Mouse (Mus musculus): ENCODE measurements around the gene 4930455H04Rik. TPM values are rescaled to one million over a fixed set of nuclear protein-coding genes. Genes with fewer than 3 reads are reported as not detected.

The 4930455H04Rik gene
- polyA plus RNA-seq, 1 experiment from 2014 or later, result not detected

DNA sequence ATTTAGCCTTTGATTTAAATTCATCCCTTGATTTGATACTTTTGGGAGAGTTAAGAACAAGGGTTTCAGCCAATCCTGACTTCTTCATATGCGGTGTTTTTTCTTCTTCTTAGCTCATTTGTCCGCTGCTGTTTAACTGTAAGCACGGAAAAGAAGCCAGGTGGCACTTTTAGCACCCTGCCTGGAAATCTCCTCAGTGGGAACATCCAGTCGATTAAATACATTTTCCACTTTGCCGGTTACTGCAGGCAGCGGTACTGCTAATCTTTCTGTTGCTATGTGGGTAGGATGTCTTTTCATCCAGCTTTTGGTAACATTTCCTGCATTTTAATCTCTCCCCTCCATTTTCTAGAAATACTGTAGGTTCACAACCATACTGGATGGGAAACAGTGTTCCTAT is 39.3 kb downstream of the 4930455H04Rik start:
- Histone ChIP-seq H3K9me3 (ENCODE audit: control insufficient read depth, low read length) (no peaks in the 10 kb centered on the region), H3K9ac (ENCODE audit: low read length) (no peak overlapping the region), H3K27ac (ENCODE audit: low read depth, low read length) (no peak overlapping the region), H3K4me1 (ENCODE audit: control insufficient read depth, insufficient read depth, low read length) (no peaks in the 10 kb centered on the region), H3K27me3 (ENCODE audit: control insufficient read depth, insufficient read depth, low read length) (no peaks in the 10 kb centered on the region), H3K4me3 (ENCODE audit: low read depth, low read length) (no peak overlapping the region), H3K36me3 (ENCODE audit: control insufficient read depth, insufficient read depth, low read length) (no peaks in the 10 kb centered on the region), H3K4me2 (no peak overlapping the region)
- DNase-seq (ENCODE audit: low spot score, missing footprints) (no peak), ATAC-seq (ENCODE audit: low FRiP score) (no peak)
- 71% methylated on average over 6 of the region's 6 CpGs for WGBS

- no peaks in the 10 kb centered on the region for H3K36me3 ChIP-seq (ENCODE audit: control insufficient read depth, insufficient read depth, low read length)
- no peak overlapping the region for H3K4me2 ChIP-seq
- no peak for DNase-seq (ENCODE audit: low spot score, missing footprints)
- no peak for ATAC-seq (ENCODE audit: low FRiP score)
- H3K27ac ChIP-seq (ENCODE audit: low read depth, low read length), result no peak overlapping the region
- WGBS, result 88% methylated on average over 6 of the region's 6 CpGs
- H3K9ac ChIP-seq (ENCODE audit: low read length), result no peak overlapping the region
- no peak overlapping the region for H3K4me3 ChIP-seq (ENCODE audit: low read depth, low read length)
- no peaks in the 10 kb centered on the region for H3K27me3 ChIP-seq (ENCODE audit: control insufficient read depth, insufficient read depth, low read length)
- H3K4me1 ChIP-seq (ENCODE audit: control insufficient read depth, insufficient read depth, low read length), result no peaks in the 10 kb centered on the region
- no peaks in the 10 kb centered on the region for H3K9me3 ChIP-seq (ENCODE audit: control insufficient read depth, low read length)
Measured at GRCm38 (mm10) chr3:117010182-117010581, 42.1 kb downstream of the 4930455H04Rik start.

DNA sequence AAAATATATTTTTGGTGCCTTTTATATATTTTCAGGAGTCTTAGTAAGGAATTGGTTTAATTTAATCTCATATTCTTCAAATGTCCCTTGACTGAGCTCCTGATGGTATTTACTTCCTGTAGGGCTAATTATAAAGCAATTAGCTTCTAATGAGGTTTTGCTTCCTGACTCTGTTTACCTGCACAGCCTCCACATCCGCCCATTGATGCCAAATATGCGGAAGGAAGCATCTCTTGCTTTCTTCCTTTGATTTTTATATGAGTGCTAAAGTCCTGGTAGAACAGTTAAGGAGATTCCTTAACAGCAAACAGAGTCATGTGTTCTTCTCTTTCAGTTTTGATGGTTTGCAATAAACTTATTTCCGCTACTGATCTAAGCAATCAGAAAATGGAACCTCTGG is 52.3 kb downstream of the 4930455H04Rik start:
- Histone ChIP-seq H3K9me3 (ENCODE audit: control insufficient read depth, low read length) (no peaks in the 10 kb centered on the region), H3K4me3 (ENCODE audit: low read depth, low read length) (no peak overlapping the region), H3K9ac (ENCODE audit: low read length) (no peak overlapping the region), H3K36me3 (ENCODE audit: control insufficient read depth, insufficient read depth, low read length) (no peaks in the 10 kb centered on the region), H3K27me3 (ENCODE audit: control insufficient read depth, insufficient read depth, low read length) (no peaks in the 10 kb centered on the region), H3K4me1 (ENCODE audit: control insufficient read depth, insufficient read depth, low read length) (no peaks in the 10 kb centered on the region), H3K4me2 (no peak overlapping the region), H3K27ac (ENCODE audit: low read depth, low read length) (no peak overlapping the region)
- ATAC-seq (ENCODE audit: low FRiP score), result no peak
- no peak for DNase-seq (ENCODE audit: low spot score, missing footprints)
- WGBS, result 94% methylated on average over 3 of the region's 3 CpGs

DNA sequence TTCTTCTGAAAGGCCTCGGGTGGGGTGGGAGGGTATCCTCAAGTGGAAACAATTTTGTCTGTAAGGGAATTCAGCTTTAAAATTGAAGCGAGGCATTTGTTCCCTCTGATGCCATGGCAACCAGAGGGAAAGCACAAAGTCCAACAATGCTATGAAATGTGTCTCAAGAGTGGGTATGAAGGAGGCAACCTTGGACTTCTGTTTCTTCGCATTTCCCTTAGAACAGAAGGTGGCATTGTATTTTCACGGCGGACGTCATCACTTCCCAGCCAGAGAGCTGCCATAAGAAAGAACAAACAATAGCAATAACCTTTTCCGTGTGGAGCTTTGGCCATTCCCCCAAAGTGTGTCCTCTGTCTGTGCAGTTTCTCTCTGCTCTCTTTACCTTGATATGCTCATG is 53.8 kb downstream of the 4930455H04Rik start:
- Histone ChIP-seq H3K27me3 (ENCODE audit: control insufficient read depth, insufficient read depth, low read length) (no peaks in the 10 kb centered on the region), H3K27ac (ENCODE audit: low read depth, low read length) (no peak overlapping the region), H3K9ac (ENCODE audit: low read length) (no peak overlapping the region), H3K4me1 (ENCODE audit: control insufficient read depth, insufficient read depth, low read length) (no peaks in the 10 kb centered on the region), H3K4me2 (no peak overlapping the region), H3K4me3 (ENCODE audit: low read depth, low read length) (no peak overlapping the region), H3K9me3 (ENCODE audit: control insufficient read depth, low read length) (no peaks in the 10 kb centered on the region), H3K36me3 (ENCODE audit: control insufficient read depth, insufficient read depth, low read length) (no peaks in the 10 kb centered on the region)
- DNase-seq (ENCODE audit: low spot score, missing footprints) (no peak), ATAC-seq (ENCODE audit: low FRiP score) (no peak)
- 67% methylated on average over 7 of the region's 7 CpGs for WGBS

- Histone ChIP-seq H3K27ac (ENCODE audit: low read depth, low read length) (no peak overlapping the region), H3K4me3 (ENCODE audit: low read depth, low read length) (no peak overlapping the region), H3K9me3 (ENCODE audit: control insufficient read depth, low read length) (no peaks in the 10 kb centered on the region), H3K9ac (ENCODE audit: low read length) (no peak overlapping the region), H3K4me2 (no peak overlapping the region), H3K27me3 (ENCODE audit: control insufficient read depth, insufficient read depth, low read length) (no peaks in the 10 kb centered on the region), H3K4me1 (ENCODE audit: control insufficient read depth, insufficient read depth, low read length) (no peaks in the 10 kb centered on the region), H3K36me3 (ENCODE audit: control insufficient read depth, insufficient read depth, low read length) (no peaks in the 10 kb centered on the region)
- DNase-seq (ENCODE audit: low spot score, missing footprints) (no peak), ATAC-seq (ENCODE audit: low FRiP score) (no peak)
- 81% methylated on average over 1 of the region's 1 CpGs for WGBS
Measured at GRCm38 (mm10) chr3:117024111-117024510, 56.0 kb downstream of the 4930455H04Rik start.

GRCm38 (mm10) chr3:117024557-117024956 is 56.5 kb downstream of the 4930455H04Rik start:
- no peaks in the 10 kb centered on the region for H3K36me3 ChIP-seq (ENCODE audit: control insufficient read depth, insufficient read depth, low read length)

GRCm38 (mm10) chr3:117025421-117025820 is 57.4 kb downstream of the 4930455H04Rik start:
- no peak overlapping the region for H3K4me3 ChIP-seq (ENCODE audit: low read depth, low read length)
- WGBS, result 90% methylated on average over 3 of the region's 3 CpGs
- no peaks in the 10 kb centered on the region for H3K27me3 ChIP-seq (ENCODE audit: control insufficient read depth, insufficient read depth, low read length)
- DNase-seq (ENCODE audit: low spot score, missing footprints) (no peak), ATAC-seq (ENCODE audit: low FRiP score) (no peak)
- no peak overlapping the region for H3K9ac ChIP-seq (ENCODE audit: low read length)
- no peaks in the 10 kb centered on the region for H3K9me3 ChIP-seq (ENCODE audit: control insufficient read depth, low read length)
- H3K27ac ChIP-seq (ENCODE audit: low read depth, low read length), result no peak overlapping the region
- no peak overlapping the region for H3K4me2 ChIP-seq
- no peaks in the 10 kb centered on the region for H3K36me3 ChIP-seq (ENCODE audit: control insufficient read depth, insufficient read depth, low read length)
- no peaks in the 10 kb centered on the region for H3K4me1 ChIP-seq (ENCODE audit: control insufficient read depth, insufficient read depth, low read length)

More at GRCm38 (mm10) chr3:117024557-117024956, 56.5 kb downstream of the 4930455H04Rik start:
- Histone ChIP-seq H3K27me3 (ENCODE audit: control insufficient read depth, insufficient read depth, low read length) (no peaks in the 10 kb centered on the region), H3K4me1 (ENCODE audit: control insufficient read depth, insufficient read depth, low read length) (no peaks in the 10 kb centered on the region), H3K4me2 (no peak overlapping the region), H3K27ac (ENCODE audit: low read depth, low read length) (no peak overlapping the region), H3K9me3 (ENCODE audit: control insufficient read depth, low read length) (no peaks in the 10 kb centered on the region), H3K4me3 (ENCODE audit: low read depth, low read length) (no peak overlapping the region), H3K9ac (ENCODE audit: low read length) (no peak overlapping the region)
- 78% methylated on average over 5 of the region's 5 CpGs for WGBS
- ATAC-seq (ENCODE audit: low FRiP score) (no peak), DNase-seq (ENCODE audit: low spot score, missing footprints) (no peak)

Other genes starting within 250 kb of the 4930455H04Rik start
- 11.3 and 14.1 TPM in 2 replicates for gene Agl, start 160.1 kb upstream of the 4930455H04Rik start, polyA plus RNA-seq (2014; fragmentation: Nextera tagmentation; extraction: Ambion mirVana)
- 7.8 and 8.5 TPM in 2 replicates for gene Frrs1, start 108.8 kb upstream of the 4930455H04Rik start, polyA plus RNA-seq (2014; fragmentation: Nextera tagmentation; extraction: Ambion mirVana)
- gene Palmd, start 720 bp downstream of the 4930455H04Rik start, polyA plus RNA-seq (2014; fragmentation: Nextera tagmentation; extraction: Ambion mirVana), result 5.1 and 5.3 TPM in 2 replicates